Mouse (Mus musculus) erythroblast, embryonic 14.5 days (primary cell): ENCODE measurements at regions not wholly inside any gene's neighbourhood (a gene's known extent, or its start where the extent isn't known, plus 50 kb on each side); places are given as distances from the start of the nearest gene placed in this dataset.

ENCODE experiments used
- GATA1 ChIP-seq: IDR thresholded peaks from 2 replicates; pipeline ENCODE4 v1.6.1; 2012; ENCODE audit warnings: low read length, inconsistent platforms, mixed read lengths
- TAL1 ChIP-seq: IDR thresholded peaks from 3 replicates; pipeline ENCODE4 v1.6.1; 2012; ENCODE audit warnings: low read length, inconsistent platforms, mixed read lengths

DNA sequence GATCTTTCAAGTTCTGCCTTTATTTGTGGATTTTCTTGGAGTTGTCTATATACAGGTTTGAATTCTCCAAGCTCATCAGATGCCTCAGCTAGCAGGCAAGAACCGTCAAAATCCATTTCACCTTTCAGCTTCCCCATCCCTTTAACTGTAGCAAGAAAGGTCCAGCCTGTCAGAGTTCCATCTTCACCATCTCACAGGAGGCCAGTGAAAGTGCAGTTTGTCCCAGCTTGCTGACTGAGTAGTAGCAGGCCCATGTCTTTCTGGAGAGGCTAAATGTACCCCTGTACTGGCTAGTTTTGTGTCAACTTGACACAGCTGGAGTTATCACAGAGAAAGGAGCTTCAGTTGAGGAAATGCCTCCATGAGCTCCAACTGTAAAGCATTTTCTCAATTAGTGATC is 67.7 kb upstream of the 1700024P04Rik start:
- no peak for TF ChIP-seq GATA1
- no peak for TF ChIP-seq TAL1
